Mouse (Mus musculus): ENCODE results near the gene Jam2. TPM values are rescaled to one million over a fixed set of nuclear protein-coding genes. Genes with fewer than 3 reads are reported as not detected.

Jam2 gene
- polyA plus RNA-seq (2014; fragmentation: Illumina TruSeq; extraction: RNeasy Lipid Tissue Mini Kit (QIAGEN cat#74804); ENCODE audit: low read depth, low replicate concordance): 109 TPM

GRCm38 (mm10) chr16:84774003-84774703 is at the start of gene Jam2:
TSS of gene Jam2 (plus strand) at chr16:84774123.

DNA sequence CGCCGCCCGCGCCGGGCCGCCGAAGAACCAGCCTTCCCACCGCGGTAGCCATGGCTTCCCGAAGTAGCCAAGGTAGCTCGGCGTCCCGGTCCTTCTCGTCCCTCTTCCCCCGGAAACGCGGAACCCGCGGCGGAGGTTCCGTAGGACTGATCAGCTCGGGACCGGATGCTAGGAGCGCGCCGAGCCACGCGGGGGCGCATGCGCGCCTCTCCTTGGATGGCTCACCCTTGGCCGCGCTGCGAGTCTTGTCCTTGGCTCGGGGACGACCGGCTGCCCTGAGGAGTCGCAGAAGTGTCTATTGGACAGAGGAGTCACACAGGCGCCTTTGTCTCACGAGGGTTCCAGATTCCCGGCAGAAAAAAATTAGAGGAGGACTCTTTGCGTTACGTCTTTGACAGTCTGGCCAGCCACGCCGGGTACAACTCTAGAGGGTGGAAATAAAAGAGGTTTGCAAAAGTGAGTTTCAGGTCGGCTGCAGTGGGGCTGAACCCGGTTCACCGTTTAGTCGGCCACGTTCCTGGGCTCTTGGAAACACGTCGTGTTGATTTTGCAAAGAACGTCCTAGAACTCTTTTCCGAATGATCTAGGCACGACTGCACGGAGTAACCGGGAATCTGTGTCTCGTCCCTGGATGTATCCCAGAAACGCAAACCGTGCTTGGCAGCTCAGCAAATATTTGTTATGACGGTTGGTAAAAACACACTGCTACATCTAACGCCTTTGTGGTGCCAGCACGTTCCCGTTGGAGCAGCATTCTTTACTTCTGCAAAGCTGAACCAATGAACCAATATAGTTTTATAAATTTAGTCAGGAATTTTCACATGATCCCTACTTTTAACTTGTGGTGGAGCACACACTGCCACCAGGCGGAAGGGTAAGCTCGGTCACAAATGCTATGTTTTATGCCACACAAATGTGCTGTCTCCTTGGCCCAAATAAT is 38.5 kb upstream of the Jam2 start, which contains the start of gene Mrpl39:
TSS of gene Mrpl39 (minus strand) at position 577 of the 940 bp plus-strand sequence.

GRCm38 (mm10) chr16:84834745-84835440 is 61.0 kb downstream of the Jam2 start, which contains the start of gene Gabpa:
TSS of gene Gabpa (plus strand) at chr16:84834925.

DNA sequence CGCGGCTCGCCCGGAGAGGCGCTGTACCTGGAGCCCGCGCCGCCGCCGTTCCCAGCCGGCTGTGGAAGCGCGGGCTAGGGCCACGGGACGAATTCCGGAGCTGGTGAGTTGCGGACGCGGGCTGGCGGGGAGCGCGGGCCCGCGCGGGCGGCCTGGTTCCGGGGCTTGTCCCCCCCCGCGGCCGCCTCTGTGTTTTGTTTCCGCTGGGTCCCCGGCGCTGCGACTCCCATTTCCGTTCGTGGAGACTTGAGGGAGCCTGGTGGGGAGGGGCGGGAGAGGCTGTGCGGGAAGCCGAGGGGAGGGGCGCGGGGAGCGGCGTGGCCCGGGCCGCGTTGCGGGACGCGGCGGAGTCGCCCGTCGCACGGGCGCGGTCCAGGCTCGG is 61.5 kb downstream of the Jam2 start, which contains the start of gene Atp5j:
TSS of gene Atp5j (minus strand) at position 185 of the 382 bp plus-strand sequence.

Other genes starting within 250 kb of the Jam2 start
- 65.5 TPM for gene Mrpl39, start 38.4 kb upstream of the Jam2 start, polyA plus RNA-seq (2014; fragmentation: Illumina TruSeq; extraction: RNeasy Lipid Tissue Mini Kit (QIAGEN cat#74804); ENCODE audit: low read depth, low replicate concordance)
- 37.1 TPM for gene Gabpa, start 60.8 kb downstream of the Jam2 start, polyA plus RNA-seq (2014; fragmentation: Illumina TruSeq; extraction: RNeasy Lipid Tissue Mini Kit (QIAGEN cat#74804); ENCODE audit: low read depth, low replicate concordance)
- 2,063 TPM for gene Atp5j, start 61.5 kb downstream of the Jam2 start, polyA plus RNA-seq (2014; fragmentation: Illumina TruSeq; extraction: RNeasy Lipid Tissue Mini Kit (QIAGEN cat#74804); ENCODE audit: low read depth, low replicate concordance)